Mouse (Mus musculus): ENCODE measurements around the gene Myo10. TPM values are rescaled to one million over a fixed set of nuclear protein-coding genes. Genes with fewer than 3 reads are reported as not detected.

Myo10 gene
- polyA plus RNA-seq, 1 experiment from 2014 or later, result 7.1 TPM

GRCm38 (mm10) chr15:25653680-25654079 lies 31.4 kb downstream of the Myo10 start:
- no peak for ATAC-seq
- Histone ChIP-seq H3K36me3 (no peaks in the 10 kb centered on the region), H3K4me2 (no peak overlapping the region), H3K9me3 (replicated peaks) (no peaks in the 10 kb centered on the region), H3K9ac (no peak overlapping the region), H3K27me3 (replicated peaks) (no peaks in the 10 kb centered on the region), H3K27ac (no peak overlapping the region), H3K4me1 (peaks cover 38% of the 10 kb centered on the region), H3K4me3 (no peak overlapping the region)
- WGBS (ENCODE audit: insufficient replicate concordance), result 74% methylated on average over 5 of the region's 5 CpGs

GRCm38 (mm10) chr15:25662833-25663519 lies 40.7 kb downstream of the Myo10 start:
- Histone ChIP-seq H3K9me3 (replicated peaks) (no peaks in the 10 kb centered on the region), H3K27me3 (replicated peaks) (no peaks in the 10 kb centered on the region), H3K9ac (no peak overlapping the region), H3K36me3 (peaks cover 16% of the 10 kb centered on the region), H3K27ac (peak overlapping the region; percentile 26; the same call in 1 of the 2 replicates), H3K4me1 (peaks cover 8% of the 10 kb centered on the region; the same call in 1 of the 2 replicates), H3K4me3 (no peak overlapping the region), H3K4me2 (no peak overlapping the region)
- 54% methylated on average over 8 of the region's 8 CpGs for WGBS (ENCODE audit: insufficient replicate concordance)
- ATAC-seq, result peak; percentile 78

GRCm38 (mm10) chr15:25669283-25670247 lies 47.2 kb downstream of the Myo10 start:
- H3K9me3 ChIP-seq (replicated peaks), result no peaks in the 10 kb centered on the region
- ATAC-seq, result no peak
- no peak overlapping the region for H3K4me2 ChIP-seq
- no peak overlapping the region for H3K27ac ChIP-seq
- H3K4me3 ChIP-seq, result no peak overlapping the region
- peaks cover 12% of the 10 kb centered on the region for H3K4me1 ChIP-seq
- peaks cover 18% of the 10 kb centered on the region for H3K36me3 ChIP-seq
- H3K9ac ChIP-seq, result no peak overlapping the region
- H3K27me3 ChIP-seq (replicated peaks), result no peaks in the 10 kb centered on the region
- 68% methylated on average over 16 of the region's 16 CpGs for WGBS (ENCODE audit: insufficient replicate concordance)

- Histone ChIP-seq H3K27ac (no peak overlapping the region), H3K4me1 (peaks cover 16% of the 10 kb centered on the region), H3K36me3 (peaks cover 3% of the 10 kb centered on the region; the same call in 1 of the 2 replicates), H3K9me3 (replicated peaks) (no peaks in the 10 kb centered on the region), H3K4me3 (no peak overlapping the region), H3K9ac (no peak overlapping the region), H3K27me3 (replicated peaks) (no peaks in the 10 kb centered on the region), H3K4me2 (no peak overlapping the region)
- 23% methylated on average over 6 of the region's 6 CpGs for WGBS (ENCODE audit: insufficient replicate concordance)
- ATAC-seq, result no peak
These were observed 51.1 kb downstream of the Myo10 start for GRCm38 (mm10) chr15:25673231-25673980.

GRCm38 (mm10) chr15:25674099-25674931 lies 52.0 kb downstream of the Myo10 start:
- H3K4me1 ChIP-seq, result peaks cover 20% of the 10 kb centered on the region
- H3K36me3 ChIP-seq, result peaks cover 3% of the 10 kb centered on the region; the same call in 1 of the 2 replicates
- no peaks in the 10 kb centered on the region for H3K27me3 ChIP-seq (replicated peaks)
- no peak overlapping the region for H3K4me2 ChIP-seq
- 74% methylated on average over 17 of the region's 17 CpGs for WGBS (ENCODE audit: insufficient replicate concordance)
- no peak overlapping the region for H3K4me3 ChIP-seq
- H3K9me3 ChIP-seq (replicated peaks), result no peaks in the 10 kb centered on the region
- no peak overlapping the region for H3K27ac ChIP-seq
- H3K9ac ChIP-seq, result no peak overlapping the region
- no peak for ATAC-seq

GRCm38 (mm10) chr15:25674932-25675250 lies 52.6 kb downstream of the Myo10 start:
- Histone ChIP-seq H3K4me2 (no peak overlapping the region), H3K9ac (no peak overlapping the region), H3K9me3 (replicated peaks) (no peaks in the 10 kb centered on the region), H3K27ac (no peak overlapping the region), H3K36me3 (peaks cover 3% of the 10 kb centered on the region; the same call in 1 of the 2 replicates), H3K4me1 (peaks cover 20% of the 10 kb centered on the region), H3K4me3 (no peak overlapping the region), H3K27me3 (replicated peaks) (no peaks in the 10 kb centered on the region)
- ATAC-seq, result no peak
- 75% methylated on average over 4 of the region's 4 CpGs for WGBS (ENCODE audit: insufficient replicate concordance)

GRCm38 (mm10) chr15:25675359-25675758 lies 53.0 kb downstream of the Myo10 start:
- Histone ChIP-seq H3K4me3 (no peak overlapping the region), H3K27me3 (replicated peaks) (no peaks in the 10 kb centered on the region), H3K9ac (no peak overlapping the region; the same call in 1 of the 2 replicates), H3K4me1 (peaks cover 25% of the 10 kb centered on the region), H3K36me3 (peaks cover 3% of the 10 kb centered on the region; the same call in 1 of the 2 replicates), H3K27ac (no peak overlapping the region), H3K4me2 (no peak overlapping the region), H3K9me3 (replicated peaks) (no peaks in the 10 kb centered on the region)
- 83% methylated on average over 11 of the region's 11 CpGs for WGBS (ENCODE audit: insufficient replicate concordance)
- no peak for ATAC-seq

- no peaks in the 10 kb centered on the region for H3K27me3 ChIP-seq (replicated peaks)
- no peak overlapping the region for H3K9ac ChIP-seq
- 78% methylated on average over 13 of the region's 13 CpGs for WGBS (ENCODE audit: insufficient replicate concordance)
- no peak overlapping the region for H3K4me2 ChIP-seq
- H3K36me3 ChIP-seq, result peaks cover 3% of the 10 kb centered on the region; the same call in 1 of the 2 replicates
- no peaks in the 10 kb centered on the region for H3K9me3 ChIP-seq (replicated peaks)
- H3K27ac ChIP-seq, result no peak overlapping the region
- H3K4me3 ChIP-seq, result no peak overlapping the region
- H3K4me1 ChIP-seq, result peaks cover 33% of the 10 kb centered on the region
- ATAC-seq, result no peak
These were observed 53.9 kb downstream of the Myo10 start for GRCm38 (mm10) chr15:25676056-25676785.

GRCm38 (mm10) chr15:25679081-25679480 lies 56.8 kb downstream of the Myo10 start:
- H3K27me3 ChIP-seq (replicated peaks), result no peaks in the 10 kb centered on the region
- WGBS (ENCODE audit: insufficient replicate concordance), result 66% methylated on average over 3 of the region's 3 CpGs
- no peak overlapping the region for H3K9ac ChIP-seq
- no peak overlapping the region for H3K27ac ChIP-seq
- no peaks in the 10 kb centered on the region for H3K9me3 ChIP-seq (replicated peaks)
- peaks cover 25% of the 10 kb centered on the region for H3K4me1 ChIP-seq
- H3K36me3 ChIP-seq, result peaks cover 3% of the 10 kb centered on the region; the same call in 1 of the 2 replicates
- ATAC-seq, result no peak
- H3K4me2 ChIP-seq, result no peak overlapping the region
- H3K4me3 ChIP-seq, result no peak overlapping the region

GRCm38 (mm10) chr15:25679616-25680015 lies 57.3 kb downstream of the Myo10 start:
- no peaks in the 10 kb centered on the region for H3K27me3 ChIP-seq (replicated peaks)
- H3K9me3 ChIP-seq (replicated peaks), result no peaks in the 10 kb centered on the region
- WGBS (ENCODE audit: insufficient replicate concordance), result 79% methylated on average over 4 of the region's 4 CpGs
- peaks cover 3% of the 10 kb centered on the region; the same call in 1 of the 2 replicates for H3K36me3 ChIP-seq
- H3K4me1 ChIP-seq, result peaks cover 25% of the 10 kb centered on the region
- H3K9ac ChIP-seq, result no peak overlapping the region
- H3K4me2 ChIP-seq, result no peak overlapping the region
- H3K27ac ChIP-seq, result no peak overlapping the region
- H3K4me3 ChIP-seq, result no peak overlapping the region
- ATAC-seq, result no peak
